Mouse (Mus musculus) ES-E14 (cell line): ENCODE results near the gene Ikzf4. TPM values are rescaled to one million over a fixed set of nuclear protein-coding genes. Genes with fewer than 3 reads are reported as not detected.

Source experiments
- DNase-seq: peaks from one replicate; pipeline ENCODE4 v3.0.0-alpha.2; 2013; ENCODE audit warnings: low read depth, low spot score
- H3K27ac ChIP-seq: 2 replicates; pipeline ENCODE4 v1.5.1; 2012; ENCODE audit warnings: low read depth, mild to moderate bottlenecking, low read length, moderate library complexity, mixed read lengths; ENCODE audit not compliant: poor library complexity, insufficient read depth, severe bottlenecking
- H3K36me3 ChIP-seq: 2 replicates; pipeline ENCODE4 v1.6.1; 2012; ENCODE audit warnings: mild to moderate bottlenecking, low read length, moderate library complexity, mixed read lengths; ENCODE audit not compliant: control insufficient read depth, poor library complexity, insufficient read depth, severe bottlenecking
- H3K4me1 ChIP-seq, 2 experiments: fragments of 150-350 bp in 1 of 2; sonication (generic) in 1 of 2; 2 replicates each; pipeline ENCODE4 v1.6.1; 2012; ENCODE audit warnings: low read length in 2 of 2, mild to moderate bottlenecking in 1 of 2, mixed read lengths in 1 of 2; ENCODE audit not compliant: control insufficient read depth in 2 of 2, insufficient read depth in 2 of 2, poor library complexity in 1 of 2
- H3K4me3 ChIP-seq, 2 experiments: fragments of 150-350 bp in 1 of 2; sonication (generic) in 1 of 2; 2 replicates each; pipeline ENCODE4 v1.5.1; 2012; ENCODE audit warnings: low read length in 2 of 2, low read depth in 1 of 2, mild to moderate bottlenecking in 1 of 2, mixed read lengths in 1 of 2; ENCODE audit not compliant: insufficient read depth in 1 of 2, poor library complexity in 1 of 2, severe bottlenecking in 1 of 2
- H3K9ac ChIP-seq: 2 replicates; pipeline ENCODE4 v1.6.1; 2012; ENCODE audit warnings: low read depth, mild to moderate bottlenecking, low read length, mixed read lengths; ENCODE audit not compliant: poor library complexity, insufficient read depth, severe bottlenecking
- H3K9me3 ChIP-seq: fragments of 150-350 bp; sonication (generic); 2 replicates; pipeline ENCODE4 v1.6.1; 2012; ENCODE audit warnings: low read depth, mild to moderate bottlenecking, low read length; ENCODE audit not compliant: control insufficient read depth, insufficient read depth
- CHD2 ChIP-seq: IDR thresholded peaks from 2 replicates; pipeline ENCODE4 v1.6.1; 2014; ENCODE audit warnings: mild to moderate bottlenecking, low read depth, low read length, inconsistent platforms
- HCFC1 ChIP-seq: IDR thresholded peaks from 2 replicates; pipeline ENCODE4 v1.6.1; 2012; ENCODE audit warnings: low read length, inconsistent platforms, borderline replicate concordance; ENCODE audit not compliant: insufficient read depth
- MAFK ChIP-seq: IDR thresholded peaks from 2 replicates; pipeline ENCODE4 v1.6.1; 2014; ENCODE audit warnings: mild to moderate bottlenecking, low read depth, low read length, inconsistent platforms; ENCODE audit not compliant: insufficient read depth
- ZC3H11A ChIP-seq: IDR thresholded peaks from 2 replicates; pipeline ENCODE4 v1.6.1; 2012; ENCODE audit warnings: low read depth, mild to moderate bottlenecking, inconsistent platforms, low read length, borderline replicate concordance
- ZNF384 ChIP-seq: IDR thresholded peaks from 2 replicates; pipeline ENCODE4 v1.6.1; 2012; ENCODE audit warnings: low read depth, low read length, inconsistent platforms
- in situ Hi-C, 2 experiments: fragments of 600-800 bp; cut with MboI; formaldehyde crosslinking; loops; one replicate each; pipeline ENCODE4 v1.15.1; 2025; ENCODE audit warnings: low sequenced_read_pairs in 2 of 2, inconsistent platforms in 1 of 2; ENCODE audit not compliant: unreplicated experiment in 2 of 2
- total RNA-seq: library from RNA; depleted of rRNA; stranded (reverse); fragments of 300-350 nt; gene quantifications from 2 replicates; pipeline ENCODE4 v1.2.3, GENCODE M21; 2012; rRNA removed

Ikzf4 gene
- total RNA-seq, 1 experiment = 1.9 TPM

GRCm38 (mm10) chr10:128586546-128586945, 59.2 kb downstream of the Ikzf4 start:
- no peak for TF ChIP-seq HCFC1
- no peak for TF ChIP-seq CHD2
- Histone ChIP-seq H3K4me3 (no peak overlapping the region), H3K36me3 (peaks cover 8% of the 10 kb centered on the region; the same call in 1 of the 2 replicates), H3K9me3 (no peaks in the 10 kb centered on the region), H3K27ac (peak overlapping the region; percentile 26; the same call in 1 of the 2 replicates), H3K4me1 (peaks cover 7 to 38% of the 10 kb centered on the region in 2 experiments), H3K9ac (peak overlapping the region; percentile 14; the same call in 1 of the 2 replicates)
- in situ Hi-C loops = no loop called here
- DNase-seq = no peak

GRCm38 (mm10) chr10:128584386-128584785, 61.4 kb downstream of the Ikzf4 start:
- DNase-seq = peak; percentile 91
- Histone ChIP-seq H3K27ac (peak overlapping the region; percentile 55; the same call in 1 of the 2 replicates), H3K4me1 (peaks cover 7 to 36% of the 10 kb centered on the region in 2 experiments), H3K9me3 (no peaks in the 10 kb centered on the region), H3K36me3 (peaks cover 10% of the 10 kb centered on the region; the same call in 1 of the 2 replicates), H3K9ac (peak overlapping the region; percentile 26; the same call in 1 of the 2 replicates), H3K4me3 (peak overlapping the region; percentile 13 to 66)
- in situ Hi-C loops = no loop called here
- TF ChIP-seq ZC3H11A = no peak
- peak; percentile 95 for TF ChIP-seq ZNF384
- TF ChIP-seq CHD2 = peak; percentile 76
- TF ChIP-seq HCFC1 = peak; percentile 52; the same call in 1 of the 2 replicates
- TF ChIP-seq MAFK = no peak

GRCm38 (mm10) chr10:128583644-128584043, 62.1 kb downstream of the Ikzf4 start:
- no peaks in the 10 kb centered on the region for H3K9me3 ChIP-seq
- H3K9ac ChIP-seq = no peak overlapping the region; the same call in 1 of the 2 replicates
- peaks cover 15% of the 10 kb centered on the region for H3K36me3 ChIP-seq
- in situ Hi-C loops = no loop called here
- DNase-seq = no peak
- peaks cover 6 to 36% of the 10 kb centered on the region in 2 experiments; a peak in 3 of 4 replicates for H3K4me1 ChIP-seq
- H3K4me3 ChIP-seq = peak overlapping the region; percentile 13 to 66; a peak in 3 of 4 replicates
- 0 out of 2 replicates have a peak overlapping the region, but pooled peaks have one; percentile 32 for H3K27ac ChIP-seq
- TF ChIP-seq ZNF384 = no peak
- TF ChIP-seq HCFC1 = no peak
- no peak for TF ChIP-seq ZC3H11A
- no peak for TF ChIP-seq MAFK
- TF ChIP-seq CHD2 = no peak

Other genes starting within 250 kb of the Ikzf4 start
- gene Slc39a5, start 244.8 kb downstream of the Ikzf4 start, total RNA-seq = 0.36 and 0.53 TPM in 2 replicates
- gene Nabp2, start 234.5 kb downstream of the Ikzf4 start, total RNA-seq = 25.3 and 28.2 TPM in 2 replicates
- 39.6 and 41.3 TPM in 2 replicates for gene Rnf41, start 234.3 kb downstream of the Ikzf4 start, total RNA-seq
- 18.9 and 22.8 TPM in 2 replicates for gene Smarcc2, start 186.7 kb downstream of the Ikzf4 start, total RNA-seq
- gene Myl6, start 151.8 kb downstream of the Ikzf4 start, total RNA-seq = 894 and 1,090 TPM in 2 replicates
- 2.0 and 3.7 TPM in 2 replicates for gene Myl6b, start 147.3 kb downstream of the Ikzf4 start, total RNA-seq
- gene Esyt1, start 120.1 kb downstream of the Ikzf4 start, total RNA-seq = 62.7 and 135 TPM in 2 replicates
- gene Zc3h10, start 98.2 kb downstream of the Ikzf4 start, total RNA-seq = 18.8 and 19.5 TPM in 2 replicates
- 5,552 and 6,346 TPM in 2 replicates for gene Rpl41, start 96.7 kb downstream of the Ikzf4 start, total RNA-seq
- gene Pa2g4, start 80.0 kb downstream of the Ikzf4 start, total RNA-seq = 127 and 170 TPM in 2 replicates
- 24.9 and 30.3 TPM in 2 replicates for gene Erbb3, start 56.3 kb downstream of the Ikzf4 start, total RNA-seq
- 1,660 and 1,982 TPM in 2 replicates for gene Rps26, start 19.2 kb downstream of the Ikzf4 start, total RNA-seq
- 7.0 and 7.4 TPM in 2 replicates for gene Suox, start 28.1 kb upstream of the Ikzf4 start, total RNA-seq
- 23.2 and 32.8 TPM in 2 replicates for gene Rab5b, start 50.3 kb upstream of the Ikzf4 start, total RNA-seq
- 11.4 and 44.2 TPM in 2 replicates for gene Pmel, start 58.2 kb upstream of the Ikzf4 start, total RNA-seq
- 40.7 and 43.5 TPM in 2 replicates for gene Cdk2, start 59.0 kb upstream of the Ikzf4 start, total RNA-seq
- gene Dgka, start 98.9 kb upstream of the Ikzf4 start, total RNA-seq = 11.9 and 19.3 TPM in 2 replicates
- gene Pym1, start 101.9 kb upstream of the Ikzf4 start, total RNA-seq = 71.7 and 78.6 TPM in 2 replicates
- 0.37 and 0.94 TPM in 2 replicates for gene Mmp19, start 144.9 kb upstream of the Ikzf4 start, total RNA-seq
- gene Dnajc14, start 158.1 kb upstream of the Ikzf4 start, total RNA-seq = 51.9 and 53.0 TPM in 2 replicates
- 7.7 and 11.0 TPM in 2 replicates for gene Tmem198b, start 158.4 kb upstream of the Ikzf4 start, total RNA-seq
- 70.1 and 101 TPM in 2 replicates for gene Sarnp, start 171.3 kb upstream of the Ikzf4 start, total RNA-seq
- 145 and 155 TPM in 2 replicates for gene Ormdl2, start 175.7 kb upstream of the Ikzf4 start, total RNA-seq
- gene Gdf11, start 245.7 kb upstream of the Ikzf4 start, total RNA-seq = 3.1 and 4.6 TPM in 2 replicates